Mouse (Mus musculus): Measurements from ENCODE around the gene Zfp334.

DNA sequence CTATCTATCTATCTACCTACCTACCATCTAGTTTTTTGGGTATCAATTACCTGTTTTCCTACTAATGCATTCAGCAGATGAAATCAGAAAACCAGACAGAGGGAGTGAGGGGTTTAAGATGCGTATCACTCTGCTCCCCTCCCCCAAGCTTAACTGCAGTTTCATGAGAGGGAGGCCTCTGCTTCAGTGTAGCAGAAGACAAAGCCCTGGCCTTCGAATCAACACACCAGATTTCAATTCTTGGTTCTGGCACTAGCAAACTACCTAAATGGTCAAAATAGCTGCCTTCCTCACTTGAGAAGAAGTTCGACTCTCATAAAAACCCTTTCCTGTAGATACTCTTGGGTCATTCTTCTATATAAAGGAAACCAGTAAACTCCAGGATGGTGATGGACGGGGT, 689 bp downstream of the Zfp334 start:
- TF ChIP-seq CTCF (IDR thresholded peaks at IDR 0.05; ENCODE audit: low read depth, low read length) (no peak), POLR2A (IDR thresholded peaks at IDR 0.05; ENCODE audit: insufficient read depth, low read length) (no peak), EP300 (IDR thresholded peaks at IDR 0.05; ENCODE audit: insufficient read depth, low read depth, low read length) (no peak)
